Mouse (Mus musculus) kidney, adult 18-20 months (tissue): ENCODE measurements around the gene Srsf2.
"Not testable (repeated sequence)": the region's sequence is repeated elsewhere in the genome, so short reads cannot be mapped to it uniquely, and the experiment has no call there.

ENCODE experiments used
- DNase-seq: peaks from one replicate; pipeline ENCODE4 v3.0.0; 2021

Gene Srsf2

GRCm38 (mm10) chr11:116826550-116827504 is 26.1 kb downstream of the Srsf2 start:
- no peak for DNase-seq

DNA sequence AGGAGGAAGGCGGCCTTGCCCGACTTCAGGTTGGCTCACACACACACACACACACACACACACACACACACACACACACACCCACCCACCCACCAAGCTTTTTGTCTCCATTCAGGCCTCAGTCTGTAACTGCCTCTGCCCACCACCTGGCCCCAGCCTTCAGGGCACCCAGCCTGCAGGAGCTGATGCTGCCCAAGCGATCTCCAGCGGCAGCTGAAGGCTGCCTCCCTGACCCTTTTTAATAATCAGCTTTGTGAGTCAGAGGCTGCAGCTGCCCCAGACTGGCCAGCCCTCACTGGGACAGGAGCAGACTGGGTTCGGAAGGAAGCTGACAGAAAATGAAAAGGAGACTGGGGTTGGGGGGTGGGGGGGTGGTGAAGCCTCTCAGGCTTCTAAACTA is 27.7 kb downstream of the Srsf2 start:
- DNase-seq, result no peak

GRCm38 (mm10) chr11:116823885-116824284 is 29.0 kb downstream of the Srsf2 start:
- not testable (repeated sequence) for DNase-seq

GRCm38 (mm10) chr11:116823255-116823654 is 29.6 kb downstream of the Srsf2 start:
- DNase-seq, result no peak

DNA sequence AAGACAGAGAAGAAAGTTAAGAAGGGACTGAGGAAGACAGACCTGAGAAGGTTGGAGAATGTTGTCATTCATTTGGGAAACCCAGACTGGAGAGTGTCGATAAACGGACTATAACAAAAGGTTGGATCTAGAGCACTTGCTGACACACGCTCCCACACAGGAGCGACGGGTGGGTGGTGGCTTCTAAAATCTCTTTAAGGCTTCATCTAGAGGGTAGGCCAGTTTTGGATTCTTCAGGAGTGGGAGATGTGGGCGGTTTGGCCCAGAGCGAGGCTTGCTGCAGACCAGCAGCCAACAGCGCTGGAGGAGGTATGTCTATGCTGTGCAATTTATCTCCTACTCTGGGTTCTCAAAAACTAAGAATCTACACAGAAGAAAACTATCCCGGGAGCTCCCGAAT is 30.3 kb downstream of the Srsf2 start:
- no peak for DNase-seq

- no peak for DNase-seq
These were observed 30.7 kb downstream of the Srsf2 start for GRCm38 (mm10) chr11:116822215-116822614.

GRCm38 (mm10) chr11:116821057-116821940 is 31.6 kb downstream of the Srsf2 start:
- no peak for DNase-seq

- DNase-seq, result no peak
These were observed 32.8 kb downstream of the Srsf2 start for GRCm38 (mm10) chr11:116819932-116820593.

DNA sequence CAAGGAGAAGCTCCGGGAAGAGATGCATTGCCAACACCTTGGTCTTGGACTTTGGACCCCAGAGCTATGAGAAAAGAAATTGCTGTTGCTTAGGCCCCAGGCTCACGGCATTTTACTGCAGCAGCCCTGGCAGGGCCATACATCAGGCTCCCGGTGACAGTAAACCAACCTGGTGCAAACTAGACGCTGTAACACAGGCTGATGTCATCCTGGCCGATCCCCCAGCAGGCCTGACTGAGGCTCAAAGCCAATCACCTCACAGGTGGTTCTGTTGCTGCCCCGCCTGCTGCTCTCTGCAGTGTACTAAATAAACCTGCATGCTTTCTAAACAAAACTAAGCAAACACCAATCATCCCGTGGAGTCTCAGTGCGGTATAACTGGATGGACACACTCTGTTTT is 34.2 kb downstream of the Srsf2 start:
- no peak for DNase-seq

DNA sequence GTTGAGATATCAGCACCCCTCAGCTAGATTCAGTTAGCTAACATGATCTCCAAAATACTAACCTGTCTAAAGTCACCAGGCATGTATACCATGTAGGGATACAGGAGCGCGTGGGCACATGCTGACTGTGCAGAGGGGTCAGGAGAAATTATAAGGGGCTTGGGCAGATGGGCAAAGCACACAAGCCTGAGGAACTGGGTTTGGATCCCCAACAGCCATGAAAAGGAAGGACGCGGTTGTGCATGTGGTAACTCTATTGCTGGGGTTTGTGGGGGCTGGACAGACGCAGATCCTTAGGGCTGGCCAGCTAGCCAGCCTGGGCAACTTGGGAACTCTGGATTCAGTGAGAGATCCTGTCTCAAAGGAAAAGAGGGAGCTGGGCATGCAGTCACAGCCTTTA is 35.3 kb downstream of the Srsf2 start:
- DNase-seq, result no peak

- no peak for DNase-seq
These were observed 36.1 kb downstream of the Srsf2 start for GRCm38 (mm10) chr11:116816769-116817168.

DNA sequence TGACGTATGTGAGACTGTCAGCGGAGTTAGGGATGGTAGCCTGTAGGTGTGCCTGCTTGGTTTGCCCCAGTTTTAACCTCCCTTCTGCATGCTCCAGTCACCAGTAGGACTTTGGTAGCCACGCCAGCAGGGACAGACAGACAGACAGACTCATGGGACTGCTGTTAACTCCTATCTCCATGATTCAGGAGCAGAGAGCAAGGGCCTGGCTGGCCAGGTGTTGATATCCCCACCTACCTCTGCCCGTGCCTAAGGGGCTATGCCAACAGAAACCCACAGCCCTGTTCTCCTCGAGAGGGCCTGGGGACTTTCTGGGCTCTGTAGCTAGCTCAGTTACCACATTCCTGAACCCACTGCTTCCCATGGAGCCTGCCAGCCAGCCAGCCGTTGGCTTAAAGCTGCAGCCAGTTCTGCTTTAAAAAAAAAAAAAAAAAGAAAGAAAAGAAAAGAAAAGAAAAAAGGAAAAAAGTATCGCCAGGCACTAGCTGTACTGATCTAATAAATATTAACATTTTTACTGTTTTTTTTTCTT is 37.9 kb downstream of the Srsf2 start:
- DNase-seq, result no peak

DNA sequence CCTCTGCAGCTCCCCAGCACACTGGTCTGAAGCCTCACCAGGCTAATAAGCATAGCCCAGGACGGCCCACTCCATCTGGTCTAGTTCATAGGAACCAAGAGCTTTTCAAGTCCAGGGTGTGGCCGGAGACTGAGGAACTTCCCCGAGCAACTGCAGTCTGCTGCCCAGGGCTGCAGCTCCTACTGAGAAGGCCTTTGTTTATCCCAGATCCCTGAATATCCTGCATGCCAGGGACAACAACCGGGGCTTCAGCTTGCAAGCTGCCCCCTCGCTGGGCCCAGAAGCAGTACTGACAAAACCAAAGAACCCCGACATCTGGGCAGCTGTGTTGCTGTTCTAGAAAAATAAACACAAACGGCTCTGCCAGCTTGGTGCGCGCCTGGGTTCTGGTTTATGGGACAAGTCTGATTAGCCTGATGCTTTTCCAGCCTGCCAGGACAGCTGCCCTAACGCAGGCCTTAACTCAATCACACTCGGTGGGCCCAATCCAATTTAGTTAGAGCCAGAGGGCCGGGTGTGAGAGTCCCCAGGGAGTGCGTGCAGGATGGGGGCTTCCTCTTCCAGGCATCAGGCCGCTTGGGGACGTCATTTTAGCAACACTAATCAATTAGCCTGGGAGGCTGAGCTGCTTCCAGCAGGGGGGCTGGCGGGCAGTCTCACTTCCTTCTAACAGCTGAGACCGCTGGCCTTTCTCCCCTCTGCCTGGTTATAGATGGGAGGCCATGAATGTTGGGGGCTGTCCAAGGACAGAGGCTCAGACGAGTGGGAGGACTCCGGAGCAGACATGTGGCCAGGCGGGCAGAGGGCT is 38.6 kb downstream of the Srsf2 start:
- peak; percentile 43 for DNase-seq

- no peak for DNase-seq
These were observed 39.3 kb downstream of the Srsf2 start for GRCm38 (mm10) chr11:116813610-116814009.

- DNase-seq, result no peak
These were observed 39.9 kb downstream of the Srsf2 start for GRCm38 (mm10) chr11:116812793-116813529.

GRCm38 (mm10) chr11:116810983-116811901 is 41.7 kb downstream of the Srsf2 start:
- peak; percentile 37 for DNase-seq

DNA sequence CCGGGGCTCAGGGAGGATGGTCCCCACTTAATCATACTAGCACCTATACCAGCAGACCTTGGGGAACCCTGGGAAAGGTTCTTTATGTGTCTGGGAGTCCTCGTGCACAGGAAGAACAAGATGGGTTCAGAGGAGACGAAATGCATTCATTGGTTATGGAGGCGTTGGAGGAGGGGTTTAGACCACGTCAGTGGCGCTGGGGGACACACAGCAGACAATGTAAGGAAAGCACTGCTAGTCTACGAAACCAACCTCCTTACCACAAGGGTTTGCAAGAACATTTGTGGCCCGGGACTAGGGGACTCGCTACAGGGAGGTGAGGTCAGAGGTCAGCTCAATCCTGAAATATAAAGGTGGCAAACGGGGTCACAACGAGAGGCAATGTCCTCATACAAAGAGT is 42.4 kb downstream of the Srsf2 start:
- DNase-seq, result no peak

DNA sequence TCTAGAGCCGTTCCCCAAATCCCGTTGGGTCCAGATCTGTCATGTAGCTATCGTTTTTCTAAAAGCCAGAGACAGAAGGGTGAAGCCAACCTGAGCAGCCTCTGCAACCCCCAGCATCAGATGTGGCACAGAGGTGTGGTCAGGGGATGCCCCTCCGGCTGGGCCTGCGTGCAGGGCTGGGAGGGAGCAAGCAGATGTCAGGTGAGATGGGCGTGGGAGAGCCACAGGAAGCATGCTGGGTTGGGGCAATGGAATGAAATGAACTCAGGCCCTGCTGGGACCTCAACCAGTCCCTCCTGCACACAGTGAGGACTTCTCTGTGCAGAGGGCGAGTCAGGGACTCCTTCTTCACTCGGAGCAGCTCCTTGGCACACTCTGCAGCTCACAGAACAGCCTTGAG is 43.4 kb downstream of the Srsf2 start:
- no peak for DNase-seq

- no peak for DNase-seq
These were observed 44.0 kb downstream of the Srsf2 start for GRCm38 (mm10) chr11:116808811-116809395.
